Mouse (Mus musculus) thymus, adult 2 months (tissue): Measurements from ENCODE around the gene Cntnap5b. TPM values are rescaled to one million over a fixed set of nuclear protein-coding genes. Genes with fewer than 3 reads are reported as not detected.

Source experiments
- DNase-seq: peaks from one replicate; pipeline ENCODE4 v3.0.0; 2021
- H3K27ac ChIP-seq: fragments of 200-500 bp; 2 replicates; pipeline ENCODE4 v1.5.1; 2012; ENCODE audit warnings: low read length, control low read depth; ENCODE audit not compliant: control insufficient read depth, insufficient read depth
- H3K27me3 ChIP-seq: fragments of 200-500 bp; 2 replicates; pipeline ENCODE4 v1.6.1; 2012; ENCODE audit warnings: mild to moderate bottlenecking, low read length, moderate library complexity, mixed read lengths; ENCODE audit not compliant: control insufficient read depth, insufficient read depth
- H3K36me3 ChIP-seq: fragments of 200-500 bp; 2 replicates; pipeline ENCODE4 v1.6.1; 2012; ENCODE audit warnings: mild to moderate bottlenecking, low read length, moderate library complexity; ENCODE audit not compliant: control insufficient read depth, insufficient read depth
- H3K4me1 ChIP-seq: fragments of 200-500 bp; replicated peaks from 2 replicates; pipeline ENCODE4 v1.6.1; 2012; ENCODE audit warnings: low read length; ENCODE audit not compliant: control insufficient read depth, insufficient read depth
- H3K4me3 ChIP-seq: fragments of 200-500 bp; 2 replicates; pipeline ENCODE4 v1.5.1; 2012; ENCODE audit warnings: mild to moderate bottlenecking, low read length, control low read depth, moderate library complexity; ENCODE audit not compliant: control insufficient read depth, insufficient read depth
- CTCF ChIP-seq: fragments of 200-500 bp; IDR thresholded peaks from 2 replicates; pipeline ENCODE4 v1.5.1; 2012; ENCODE audit warnings: mild to moderate bottlenecking, control low read depth, low read length, moderate library complexity, borderline replicate concordance; ENCODE audit not compliant: control insufficient read depth, poor library complexity, insufficient read depth; ENCODE audit errors: extremely low read depth
- POLR2A ChIP-seq: fragments of 200-500 bp; IDR thresholded peaks from 2 replicates; pipeline ENCODE4 v1.6.1; 2012; ENCODE audit warnings: mild to moderate bottlenecking, low read length, control low read depth, moderate library complexity; ENCODE audit not compliant: control insufficient read depth, poor library complexity, insufficient read depth; ENCODE audit errors: extremely low read depth
- WGBS: fragments of 180-500 bp; shearing (Covaris S2); methylation state at CpG from one replicate; pipeline ENCODE4 v1.1.7; 2018; 5-methylcytosine and 5-hydroxymethylcytosine counted together
- polyA plus RNA-seq: library from polyadenylated mRNA; depleted of rRNA; stranded (reverse); fragments of >200 nt; gene quantifications from 2 replicates; pipeline ENCODE4 v1.2.3, GENCODE M21; 2012

Cntnap5b gene
- polyA plus RNA-seq, 1 experiment, result 0.04 TPM

- WGBS, result 92% methylated on average over 5 of the region's 5 CpGs
Measured at GRCm38 (mm10) chr1:100006021-100006745, 233.6 kb downstream of the Cntnap5b start.

GRCm38 (mm10) chr1:100041808-100042207, 269.2 kb downstream of the Cntnap5b start:
- WGBS, result 77% methylated on average over 2 of the region's 2 CpGs
- Histone ChIP-seq H3K4me1 (no peaks in the 10 kb centered on the region), H3K27ac (no peak overlapping the region), H3K27me3 (no peaks in the 10 kb centered on the region), H3K4me3 (no peak overlapping the region), H3K36me3 (no peaks in the 10 kb centered on the region)
- DNase-seq, result no peak
- TF ChIP-seq POLR2A (no peak), CTCF (no peak)

More at GRCm38 (mm10) chr1:100006021-100006745, 233.6 kb downstream of the Cntnap5b start:
- TF ChIP-seq CTCF (no peak), POLR2A (no peak)
- H3K27me3 ChIP-seq, result no peaks in the 10 kb centered on the region
- no peak overlapping the region for H3K4me3 ChIP-seq
- DNase-seq, result no peak
- H3K27ac ChIP-seq, result no peak overlapping the region
- no peaks in the 10 kb centered on the region for H3K4me1 ChIP-seq
- no peaks in the 10 kb centered on the region for H3K36me3 ChIP-seq

GRCm38 (mm10) chr1:100079812-100080211, 307.2 kb downstream of the Cntnap5b start:
- Histone ChIP-seq H3K27ac (no peak overlapping the region), H3K27me3 (no peaks in the 10 kb centered on the region), H3K4me1 (no peaks in the 10 kb centered on the region), H3K4me3 (no peak overlapping the region), H3K36me3 (no peaks in the 10 kb centered on the region)
- 51% methylated on average over 2 of the region's 2 CpGs for WGBS
- TF ChIP-seq CTCF (no peak), POLR2A (no peak)
- no peak for DNase-seq

GRCm38 (mm10) chr1:100100516-100100915, 328.0 kb downstream of the Cntnap5b start:
- Histone ChIP-seq H3K36me3 (no peaks in the 10 kb centered on the region), H3K4me1 (no peaks in the 10 kb centered on the region), H3K27me3 (no peaks in the 10 kb centered on the region), H3K27ac (no peak overlapping the region), H3K4me3 (no peak overlapping the region)
- no peak for DNase-seq
- TF ChIP-seq CTCF (no peak), POLR2A (no peak)

- Histone ChIP-seq H3K4me1 (no peaks in the 10 kb centered on the region), H3K4me3 (no peak overlapping the region), H3K27ac (no peak overlapping the region), H3K36me3 (no peaks in the 10 kb centered on the region), H3K27me3 (no peaks in the 10 kb centered on the region)
- DNase-seq, result no peak
- TF ChIP-seq CTCF (no peak), POLR2A (no peak)
- 95% methylated on average over 1 of the region's 1 CpGs for WGBS
Measured at GRCm38 (mm10) chr1:100101017-100101416, 328.5 kb downstream of the Cntnap5b start.

GRCm38 (mm10) chr1:100104343-100104742, 331.8 kb downstream of the Cntnap5b start:
- H3K27ac ChIP-seq, result no peak overlapping the region
- DNase-seq, result no peak
- H3K27me3 ChIP-seq, result no peaks in the 10 kb centered on the region
- no peaks in the 10 kb centered on the region for H3K36me3 ChIP-seq
- 90% methylated on average over 2 of the region's 2 CpGs for WGBS
- no peak overlapping the region for H3K4me3 ChIP-seq
- TF ChIP-seq CTCF (no peak), POLR2A (no peak)
- no peaks in the 10 kb centered on the region for H3K4me1 ChIP-seq
